Mouse (Mus musculus): Measurements from ENCODE around the gene Dtymk. TPM values are rescaled to one million over a fixed set of nuclear protein-coding genes. Genes with fewer than 3 reads are reported as not detected.

Gene Dtymk
- polyA plus RNA-seq, 1 experiment from 2014 or later = 179 TPM

DNA sequence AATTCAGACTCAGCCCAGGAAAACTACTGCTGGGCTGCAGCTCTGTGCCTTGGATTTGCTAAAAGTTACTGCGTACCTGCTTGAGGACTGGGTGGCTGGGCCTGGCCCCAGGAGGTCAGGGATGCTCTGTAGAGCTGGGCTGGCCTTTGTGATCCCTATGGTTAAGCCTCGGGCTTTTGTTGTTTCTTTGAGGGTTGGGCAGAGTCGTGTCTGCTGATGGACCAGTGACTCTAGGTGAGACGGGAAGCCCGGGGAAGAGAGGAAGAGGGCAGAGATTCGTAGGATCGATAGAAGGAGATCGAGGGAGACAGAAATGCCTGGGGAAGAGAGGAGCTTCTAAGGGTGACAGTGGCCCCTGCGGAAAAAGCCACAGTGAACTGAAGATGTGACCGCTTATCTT lies 22.9 kb upstream of the Dtymk start, which contains the start of gene D2hgdh:
D2hgdh (plus strand) TSS at position 301 of the 400 bp plus-strand sequence.
- Histone ChIP-seq H3K4me2 (ENCODE audit: low read length) (peak within 1 kb of the TSS; percentile 69), H3K9me3 (replicated peaks; ENCODE audit: low read length) (no peaks in the 10 kb centered on the region), H3K36me3 (ENCODE audit: insufficient read depth, low read length) (peaks cover 7% of the 10 kb centered on the region; the same call in 1 of the 2 replicates), H3K27me3 (ENCODE audit: insufficient read depth, low read length) (no peaks in the 10 kb centered on the region), H3K4me3 (replicated peaks; ENCODE audit: low read depth, low read length) (peak within 1 kb of the TSS; percentile 47), H3K9ac (ENCODE audit: low read depth, low read length) (peak within 1 kb of the TSS; percentile 59), H3K27ac (peak within 1 kb of the TSS; percentile 96), H3K4me1 (replicated peaks; ENCODE audit: insufficient read depth, low read length) (0 out of 2 replicates have a peak, but pooled peaks cover 6% of the 10 kb centered on the region)
- DNase-seq (ENCODE audit: low spot score) = peak; percentile 3
- peak; percentile 14 for ATAC-seq (replicated peaks; ENCODE audit: low FRiP score, low read depth)
- WGBS = 6% methylated on average over 10 of the region's 10 CpGs
- no peak for TF ChIP-seq CTCF (IDR thresholded peaks at IDR 0.05; ENCODE audit: low read depth)

DNA sequence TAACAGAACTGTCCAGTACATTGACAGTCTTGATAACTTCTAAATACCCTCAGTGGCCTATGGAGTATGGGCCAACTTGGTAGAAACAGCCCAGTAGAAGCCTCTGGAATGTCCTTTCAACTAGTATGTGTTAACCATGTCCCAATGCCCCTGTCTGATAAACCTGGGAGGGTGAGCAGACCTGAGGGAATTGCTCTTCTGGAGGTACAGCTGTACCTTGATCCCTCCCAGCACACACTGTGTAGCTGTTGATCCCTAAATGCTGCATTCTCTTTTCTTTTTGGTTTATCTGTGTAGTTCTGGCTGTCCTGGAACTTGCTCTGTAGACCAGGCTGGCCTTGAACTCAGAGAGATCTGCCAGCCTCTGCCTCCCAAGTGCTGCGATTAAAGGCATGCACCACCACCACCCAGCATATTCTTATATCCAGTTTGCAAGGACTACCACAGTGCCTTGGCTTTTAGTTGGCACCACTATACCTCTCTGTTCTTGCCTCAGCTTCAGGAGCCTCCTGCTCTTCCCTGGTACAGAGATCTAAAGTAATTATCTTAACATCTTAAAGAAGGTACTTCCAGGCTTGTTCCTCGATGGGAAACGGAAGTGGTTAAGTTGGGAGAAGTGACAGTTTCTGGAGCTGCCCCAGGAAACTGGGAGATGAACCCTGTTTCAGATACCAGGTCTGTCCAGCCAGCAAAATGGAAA lies 22.2 kb upstream of the Dtymk start:
- Histone ChIP-seq H3K4me2 (ENCODE audit: low read length) (peak overlapping the region; percentile 69; the same call in 1 of the 2 replicates), H3K36me3 (ENCODE audit: insufficient read depth, low read length) (peaks cover 14% of the 10 kb centered on the region), H3K9me3 (replicated peaks; ENCODE audit: low read length) (no peaks in the 10 kb centered on the region), H3K27ac (peak overlapping the region; percentile 96), H3K4me1 (replicated peaks; ENCODE audit: insufficient read depth, low read length) (0 out of 2 replicates have a peak, but pooled peaks cover 6% of the 10 kb centered on the region), H3K27me3 (ENCODE audit: insufficient read depth, low read length) (no peaks in the 10 kb centered on the region), H3K9ac (ENCODE audit: low read depth, low read length) (no peak overlapping the region), H3K4me3 (replicated peaks; ENCODE audit: low read depth, low read length) (no peak overlapping the region)
- ATAC-seq (replicated peaks; ENCODE audit: low FRiP score, low read depth) (no peak), DNase-seq (ENCODE audit: low spot score) (no peak)
- 74% methylated on average over 3 of the region's 3 CpGs for WGBS
- TF ChIP-seq CTCF (IDR thresholded peaks at IDR 0.05; ENCODE audit: low read depth) = no peak

DNA sequence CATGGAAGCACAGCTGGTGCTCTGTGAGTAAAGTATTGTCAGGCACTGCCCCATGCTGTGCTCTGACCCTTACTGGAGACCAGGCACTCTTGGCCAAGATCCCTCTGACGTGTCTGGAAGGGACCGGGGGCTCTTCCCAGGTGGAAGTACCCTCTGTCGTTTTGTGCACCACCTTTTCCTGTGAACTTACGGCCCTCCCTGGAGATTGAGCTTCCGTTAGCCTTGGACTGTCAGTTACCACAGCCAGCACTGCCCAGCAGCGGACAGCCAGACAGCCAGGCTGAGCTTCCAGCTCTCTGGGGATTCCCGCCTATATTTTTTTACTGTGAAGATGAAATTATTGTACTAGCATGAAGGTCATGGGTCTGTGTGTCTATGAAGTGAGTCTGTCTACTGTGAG lies 17.0 kb upstream of the Dtymk start:
- peaks cover 62% of the 10 kb centered on the region for H3K36me3 ChIP-seq (ENCODE audit: insufficient read depth, low read length)
- H3K9ac ChIP-seq (ENCODE audit: low read depth, low read length) = no peak overlapping the region
- H3K4me3 ChIP-seq (replicated peaks; ENCODE audit: low read depth, low read length) = no peak overlapping the region
- no peak overlapping the region for H3K27ac ChIP-seq
- 87% methylated on average over 7 of the region's 7 CpGs for WGBS
- DNase-seq (ENCODE audit: low spot score) (no peak), ATAC-seq (replicated peaks; ENCODE audit: low FRiP score, low read depth) (no peak)
- TF ChIP-seq CTCF (IDR thresholded peaks at IDR 0.05; ENCODE audit: low read depth) = no peak
- no peaks in the 10 kb centered on the region for H3K27me3 ChIP-seq (ENCODE audit: insufficient read depth, low read length)
- no peaks in the 10 kb centered on the region for H3K9me3 ChIP-seq (replicated peaks; ENCODE audit: low read length)
- no peaks in the 10 kb centered on the region for H3K4me1 ChIP-seq (replicated peaks; ENCODE audit: insufficient read depth, low read length)
- no peak overlapping the region for H3K4me2 ChIP-seq (ENCODE audit: low read length)

GRCm38 (mm10) chr1:93817823-93818532 lies 16.2 kb upstream of the Dtymk start:
- no peak for TF ChIP-seq CTCF (IDR thresholded peaks at IDR 0.05; ENCODE audit: low read depth)
- no peak overlapping the region for H3K9ac ChIP-seq (ENCODE audit: low read depth, low read length)
- no peaks in the 10 kb centered on the region for H3K9me3 ChIP-seq (replicated peaks; ENCODE audit: low read length)
- H3K27me3 ChIP-seq (ENCODE audit: insufficient read depth, low read length) = no peaks in the 10 kb centered on the region
- no peak for DNase-seq (ENCODE audit: low spot score)
- H3K4me2 ChIP-seq (ENCODE audit: low read length) = no peak overlapping the region
- 92% methylated on average over 8 of the region's 8 CpGs for WGBS
- no peaks in the 10 kb centered on the region for H3K4me1 ChIP-seq (replicated peaks; ENCODE audit: insufficient read depth, low read length)
- no peak overlapping the region for H3K27ac ChIP-seq
- H3K4me3 ChIP-seq (replicated peaks; ENCODE audit: low read depth, low read length) = no peak overlapping the region
- peaks cover 70% of the 10 kb centered on the region for H3K36me3 ChIP-seq (ENCODE audit: insufficient read depth, low read length)
- no peak for ATAC-seq (replicated peaks; ENCODE audit: low FRiP score, low read depth)

- no peak for ATAC-seq (replicated peaks; ENCODE audit: low FRiP score, low read depth)
- Histone ChIP-seq H3K27ac (no peak overlapping the region), H3K9me3 (replicated peaks; ENCODE audit: low read length) (no peaks in the 10 kb centered on the region), H3K36me3 (ENCODE audit: insufficient read depth, low read length) (peaks cover 60% of the 10 kb centered on the region), H3K4me1 (replicated peaks; ENCODE audit: insufficient read depth, low read length) (no peaks in the 10 kb centered on the region), H3K9ac (ENCODE audit: low read depth, low read length) (no peak overlapping the region), H3K27me3 (ENCODE audit: insufficient read depth, low read length) (no peaks in the 10 kb centered on the region), H3K4me3 (replicated peaks; ENCODE audit: low read depth, low read length) (no peak overlapping the region), H3K4me2 (ENCODE audit: low read length) (no peak overlapping the region)
- WGBS = 80% methylated on average over 8 of the region's 8 CpGs
- no peak for TF ChIP-seq CTCF (IDR thresholded peaks at IDR 0.05; ENCODE audit: low read depth)
- no peak for DNase-seq (ENCODE audit: low spot score)
Observed at GRCm38 (mm10) chr1:93811495-93812039, 9.8 kb upstream of the Dtymk start.

- Histone ChIP-seq H3K9ac (ENCODE audit: low read depth, low read length) (no peak overlapping the region), H3K9me3 (replicated peaks; ENCODE audit: low read length) (no peaks in the 10 kb centered on the region), H3K27ac (no peak overlapping the region), H3K36me3 (ENCODE audit: insufficient read depth, low read length) (peaks cover 46% of the 10 kb centered on the region), H3K4me3 (replicated peaks; ENCODE audit: low read depth, low read length) (no peak overlapping the region), H3K4me1 (replicated peaks; ENCODE audit: insufficient read depth, low read length) (peaks cover 2% of the 10 kb centered on the region; the same call in 1 of the 2 replicates), H3K27me3 (ENCODE audit: insufficient read depth, low read length) (no peaks in the 10 kb centered on the region), H3K4me2 (ENCODE audit: low read length) (no peak overlapping the region)
- 95% methylated on average over 3 of the region's 3 CpGs for WGBS
- DNase-seq (ENCODE audit: low spot score) (no peak), ATAC-seq (replicated peaks; ENCODE audit: low FRiP score, low read depth) (no peak)
- TF ChIP-seq CTCF (IDR thresholded peaks at IDR 0.05; ENCODE audit: low read depth) = no peak
Observed at GRCm38 (mm10) chr1:93810011-93810410, 8.3 kb upstream of the Dtymk start.

Data from kidney, postnatal 0 days (tissue).